Mouse (Mus musculus) CH12.LX (cell line): ENCODE data around the gene Rpl41.

Source experiments
- CTCF ChIP-seq, 2 experiments: IDR thresholded peaks in 1 of 2; conservative IDR thresholded peaks in 1 of 2; 2 replicates each; pipeline ENCODE4 v1.5.1; 2011 to 2012; ENCODE audit warnings: low read depth in 2 of 2, low read length in 2 of 2, improper control_type of control experiment in 1 of 2, inconsistent platforms in 1 of 2, mild to moderate bottlenecking in 1 of 2, moderate library complexity in 1 of 2
- EP300 ChIP-seq: IDR thresholded peaks from 2 replicates; pipeline ENCODE4 v1.6.1; 2011; ENCODE audit warnings: low read length, improper control_type of control experiment
- JUN ChIP-seq: IDR thresholded peaks from 2 replicates; pipeline ENCODE4 v1.6.1; 2011; ENCODE audit warnings: low read depth, mild to moderate bottlenecking, low read length, improper control_type of control experiment, moderate library complexity; ENCODE audit not compliant: insufficient read depth
- JUND ChIP-seq: conservative IDR thresholded peaks from 2 replicates; pipeline ENCODE4 v1.6.1; 2011; ENCODE audit warnings: low read depth, low read length, improper control_type of control experiment
- MEF2A ChIP-seq: IDR thresholded peaks from 2 replicates; pipeline ENCODE4 v1.6.1; 2014; ENCODE audit warnings: low read depth, mild to moderate bottlenecking, inconsistent platforms, low read length, improper control_type of control experiment, borderline replicate concordance
- NELFE ChIP-seq: IDR thresholded peaks from 2 replicates; pipeline ENCODE4 v1.6.1; 2011; ENCODE audit warnings: low read depth, low read length, improper control_type of control experiment
- POLR2A ChIP-seq: IDR thresholded peaks from 2 replicates; pipeline ENCODE4 v1.6.1; 2011; ENCODE audit warnings: low read depth, mild to moderate bottlenecking, improper control_type of control experiment, low read length
- TCF12 ChIP-seq: IDR thresholded peaks from 2 replicates; pipeline ENCODE4 v1.6.1; 2014; ENCODE audit warnings: low read depth, mild to moderate bottlenecking, inconsistent platforms, low read length, improper control_type of control experiment
- USF1 ChIP-seq: IDR thresholded peaks from 2 replicates; pipeline ENCODE4 v1.6.1; 2014; ENCODE audit warnings: low read depth, mild to moderate bottlenecking, inconsistent platforms, low read length, improper control_type of control experiment
- ZNF384 ChIP-seq: IDR thresholded peaks from 2 replicates; pipeline ENCODE4 v1.6.1; 2012; ENCODE audit warnings: low read depth, low read length, improper control_type of control experiment, inconsistent platforms

- TF ChIP-seq POLR2A, result peak; percentile 74
- TF ChIP-seq EP300, result no peak
- no peak for TF ChIP-seq JUND
- no peak for TF ChIP-seq MEF2A
- TF ChIP-seq NELFE, result peak; percentile 85
- TF ChIP-seq USF1, result no peak
- TF ChIP-seq TCF12, result peak; percentile 61; the same call in 1 of the 2 replicates
- TF ChIP-seq ZNF384, result no peak
- TF ChIP-seq JUN, result no peak
- TF ChIP-seq CTCF (conservative IDR thresholded peaks at IDR 0.05 in 1 of 2, IDR thresholded peaks at IDR 0.05 in 1 of 2; ENCODE audit: low read depth in 2 of 2, low read length in 2 of 2), result no peak
These were observed 29.2 kb upstream of the Rpl41 start for GRCm38 (mm10) chr10:128578330-128578729.
